Mouse (Mus musculus) forebrain, embryonic 15.5 days (tissue): ENCODE results near the gene Cemip2. TPM values are rescaled to one million over a fixed set of nuclear protein-coding genes. Genes with fewer than 3 reads are reported as not detected.

Experiments
- ATAC-seq: fragments of 200-750 bp; cut with Nextera tagmentation; replicated peaks from 2 replicates; pipeline ENCODE4 v1.8.0; 2017; ENCODE audit warnings: mild to moderate bottlenecking, moderate TSS enrichment, moderate library complexity
- H3K27ac ChIP-seq: fragments of 300-500 bp; sonication (generic); replicated peaks from 2 replicates; pipeline ENCODE4 v1.5.1; 2015; ENCODE audit warnings: mild to moderate bottlenecking, inconsistent platforms
- H3K27me3 ChIP-seq: fragments of 300-500 bp; sonication (generic); 2 replicates; pipeline ENCODE4 v1.6.1; 2015; ENCODE audit warnings: inconsistent platforms
- H3K36me3 ChIP-seq: fragments of 300-500 bp; sonication (generic); 2 replicates; pipeline ENCODE4 v1.6.1; 2015; ENCODE audit warnings: mild to moderate bottlenecking, inconsistent platforms
- H3K4me1 ChIP-seq: fragments of 300-500 bp; sonication (generic); 2 replicates; pipeline ENCODE4 v1.6.1; 2015; ENCODE audit warnings: inconsistent platforms
- H3K4me2 ChIP-seq: fragments of 300-500 bp; sonication (generic); replicated peaks from 2 replicates; pipeline ENCODE4 v1.6.1; 2015; ENCODE audit warnings: mild to moderate bottlenecking, inconsistent platforms
- H3K4me3 ChIP-seq: fragments of 300-500 bp; sonication (generic); 2 replicates; pipeline ENCODE4 v1.5.1; 2015; ENCODE audit warnings: mild to moderate bottlenecking, inconsistent platforms
- H3K9ac ChIP-seq: fragments of 300-500 bp; sonication (generic); replicated peaks from 2 replicates; pipeline ENCODE4 v1.6.1; 2015; ENCODE audit warnings: mild to moderate bottlenecking, inconsistent platforms
- H3K9me3 ChIP-seq: fragments of 300-500 bp; sonication (generic); 2 replicates; pipeline ENCODE4 v1.6.1; 2016; ENCODE audit warnings: inconsistent platforms
- WGBS: fragments of 180-500 bp; shearing (Covaris S2); methylation state at CpG from one replicate; pipeline ENCODE4 v1.1.7; 2015; ENCODE audit warnings: mixed read lengths; 5-methylcytosine and 5-hydroxymethylcytosine counted together
- polyA plus RNA-seq: library from polyadenylated mRNA; unstranded; fragments of >200 nt; fragmentation: Nextera tagmentation; extraction: Ambion mirVana; gene quantifications from 2 replicates; pipeline ENCODE4 v1.2.1, GENCODE M21; 2015

Gene Cemip2
- polyA plus RNA-seq, 1 experiment from 2014 or later, result 39.3 TPM

GRCm38 (mm10) chr19:21781066-21781786 is 3.1 kb downstream of the Cemip2 start:
- WGBS, result 13% methylated on average over 7 of the region's 7 CpGs
- Histone ChIP-seq H3K4me2 (peak overlapping the region; percentile 77), H3K36me3 (no peaks in the 10 kb centered on the region), H3K9ac (peak overlapping the region; percentile 81), H3K9me3 (no peaks in the 10 kb centered on the region), H3K27ac (peak overlapping the region; percentile 86), H3K27me3 (no peaks in the 10 kb centered on the region), H3K4me1 (peaks cover 81% of the 10 kb centered on the region), H3K4me3 (peak overlapping the region; percentile 74)
- ATAC-seq, result peak; percentile 18; the same call in 1 of the 2 replicates

GRCm38 (mm10) chr19:21781787-21782432 is 3.8 kb downstream of the Cemip2 start:
- no peaks in the 10 kb centered on the region for H3K9me3 ChIP-seq
- H3K4me2 ChIP-seq, result peak overlapping the region; percentile 77
- H3K27ac ChIP-seq, result peak overlapping the region; percentile 86
- 9% methylated on average over 12 of the region's 12 CpGs for whole genome bisulfite sequencing
- ATAC-seq, result no peak
- H3K9ac ChIP-seq, result peak overlapping the region; percentile 17
- H3K4me1 ChIP-seq, result peaks cover 83% of the 10 kb centered on the region
- no peaks in the 10 kb centered on the region for H3K36me3 ChIP-seq
- no peaks in the 10 kb centered on the region for H3K27me3 ChIP-seq
- peak overlapping the region; percentile 74 for H3K4me3 ChIP-seq

- H3K4me2 ChIP-seq, result no peak overlapping the region; the same call in 1 of the 2 replicates
- 61% methylated on average over 3 of the region's 3 CpGs for WGBS
Observed at GRCm38 (mm10) chr19:21783717-21784116, 5.6 kb downstream of the Cemip2 start.

GRCm38 (mm10) chr19:21784331-21785131 is 6.4 kb downstream of the Cemip2 start:
- WGBS, result 4% methylated on average over 8 of the region's 8 CpGs
- Histone ChIP-seq H3K4me3 (peak overlapping the region; percentile 15), H3K36me3 (no peaks in the 10 kb centered on the region), H3K27me3 (no peaks in the 10 kb centered on the region), H3K9ac (peak overlapping the region; percentile 46), H3K27ac (peak overlapping the region; percentile 97), H3K4me1 (peaks cover 93% of the 10 kb centered on the region), H3K4me2 (peak overlapping the region; percentile 38), H3K9me3 (no peaks in the 10 kb centered on the region)
- ATAC-seq, result peak; percentile 80

More at GRCm38 (mm10) chr19:21783717-21784116, 5.6 kb downstream of the Cemip2 start:
- Histone ChIP-seq H3K9ac (no peak overlapping the region; the same call in 1 of the 2 replicates), H3K27me3 (no peaks in the 10 kb centered on the region), H3K9me3 (no peaks in the 10 kb centered on the region), H3K27ac (peak overlapping the region; percentile 97), H3K4me3 (no peak overlapping the region), H3K4me1 (peaks cover 90% of the 10 kb centered on the region), H3K36me3 (no peaks in the 10 kb centered on the region)
- ATAC-seq, result no peak

GRCm38 (mm10) chr19:21785132-21785528 is 7.0 kb downstream of the Cemip2 start:
- Histone ChIP-seq H3K27me3 (no peaks in the 10 kb centered on the region), H3K27ac (peak overlapping the region; percentile 97), H3K36me3 (no peaks in the 10 kb centered on the region), H3K9ac (peak overlapping the region; percentile 46; the same call in 1 of the 2 replicates), H3K9me3 (no peaks in the 10 kb centered on the region), H3K4me2 (peak overlapping the region; percentile 38), H3K4me1 (peaks cover 94% of the 10 kb centered on the region), H3K4me3 (no peak overlapping the region)
- peak; percentile 33 for ATAC-seq
- WGBS, result 0% methylated on average over 3 of the region's 3 CpGs

GRCm38 (mm10) chr19:21787004-21787480 is 8.9 kb downstream of the Cemip2 start:
- no peaks in the 10 kb centered on the region for H3K27me3 ChIP-seq
- peaks cover 89% of the 10 kb centered on the region for H3K4me1 ChIP-seq
- 47% methylated on average over 6 of the region's 6 CpGs for WGBS
- ATAC-seq, result no peak
- no peak overlapping the region for H3K4me3 ChIP-seq
- no peaks in the 10 kb centered on the region for H3K36me3 ChIP-seq
- H3K9ac ChIP-seq, result no peak overlapping the region
- H3K9me3 ChIP-seq, result no peaks in the 10 kb centered on the region
- peak overlapping the region; percentile 17; the same call in 1 of the 2 replicates for H3K4me2 ChIP-seq
- peak overlapping the region; percentile 70 for H3K27ac ChIP-seq

GRCm38 (mm10) chr19:21788999-21789398 is 10.9 kb downstream of the Cemip2 start:
- peak overlapping the region; percentile 12; the same call in 1 of the 2 replicates for H3K4me2 ChIP-seq
- WGBS, result 10% methylated on average over 8 of the region's 8 CpGs
- no peaks in the 10 kb centered on the region for H3K27me3 ChIP-seq
- H3K9me3 ChIP-seq, result no peaks in the 10 kb centered on the region
- no peak overlapping the region for H3K4me3 ChIP-seq
- H3K4me1 ChIP-seq, result peaks cover 72% of the 10 kb centered on the region
- peak overlapping the region; percentile 92 for H3K27ac ChIP-seq
- peak overlapping the region; percentile 20; the same call in 1 of the 2 replicates for H3K9ac ChIP-seq
- no peak for ATAC-seq
- H3K36me3 ChIP-seq, result peaks cover 8% of the 10 kb centered on the region

- Histone ChIP-seq H3K9me3 (no peaks in the 10 kb centered on the region), H3K27me3 (no peaks in the 10 kb centered on the region), H3K4me2 (no peak overlapping the region), H3K27ac (peak overlapping the region; percentile 92), H3K4me1 (peaks cover 65% of the 10 kb centered on the region), H3K36me3 (peaks cover 14% of the 10 kb centered on the region), H3K4me3 (no peak overlapping the region), H3K9ac (peak overlapping the region; percentile 16; the same call in 1 of the 2 replicates)
- WGBS, result 6% methylated on average over 6 of the region's 6 CpGs
- peak; percentile 76 for ATAC-seq
Observed at GRCm38 (mm10) chr19:21789676-21790075, 11.5 kb downstream of the Cemip2 start.

- ATAC-seq, result no peak
Observed at GRCm38 (mm10) chr19:21791386-21791785, 13.2 kb downstream of the Cemip2 start.

GRCm38 (mm10) chr19:21791826-21792225 is 13.7 kb downstream of the Cemip2 start:
- no peaks in the 10 kb centered on the region for H3K9me3 ChIP-seq
- H3K27ac ChIP-seq, result 0 out of 2 replicates have a peak overlapping the region, but pooled peaks have one; percentile 55
- no peak overlapping the region for H3K4me3 ChIP-seq
- 69% methylated on average over 4 of the region's 4 CpGs for WGBS
- H3K9ac ChIP-seq, result no peak overlapping the region
- no peak for ATAC-seq
- no peaks in the 10 kb centered on the region for H3K27me3 ChIP-seq
- peaks cover 17% of the 10 kb centered on the region for H3K36me3 ChIP-seq
- H3K4me1 ChIP-seq, result peaks cover 46% of the 10 kb centered on the region
- H3K4me2 ChIP-seq, result no peak overlapping the region

More at GRCm38 (mm10) chr19:21791386-21791785, 13.2 kb downstream of the Cemip2 start:
- Histone ChIP-seq H3K9ac (no peak overlapping the region), H3K4me2 (no peak overlapping the region), H3K4me1 (peaks cover 48% of the 10 kb centered on the region), H3K9me3 (no peaks in the 10 kb centered on the region), H3K27me3 (no peaks in the 10 kb centered on the region), H3K4me3 (no peak overlapping the region), H3K27ac (no peak overlapping the region; the same call in 1 of the 2 replicates), H3K36me3 (peaks cover 17% of the 10 kb centered on the region)
- WGBS, result 84% methylated on average over 3 of the region's 3 CpGs

- 86% methylated on average over 26 of the region's 26 CpGs for WGBS
- Histone ChIP-seq H3K4me3 (no peak overlapping the region), H3K27ac (peak overlapping the region; percentile 55; the same call in 1 of the 2 replicates)
Observed at GRCm38 (mm10) chr19:21792587-21793175, 14.5 kb downstream of the Cemip2 start.

More at GRCm38 (mm10) chr19:21792587-21793175, 14.5 kb downstream of the Cemip2 start:
- Histone ChIP-seq H3K4me1 (peaks cover 37% of the 10 kb centered on the region), H3K9me3 (no peaks in the 10 kb centered on the region), H3K27me3 (no peaks in the 10 kb centered on the region), H3K36me3 (peaks cover 24% of the 10 kb centered on the region), H3K9ac (no peak overlapping the region), H3K4me2 (no peak overlapping the region)
- ATAC-seq, result no peak
